Mouse (Mus musculus): ENCODE data around the gene Izumo2.

- TF ChIP-seq CTCF (IDR thresholded peaks at IDR 0.05) (no peak), EP300 (IDR thresholded peaks at IDR 0.05) (no peak)
Measured at GRCm38 (mm10) chr7:44661219-44661618, 47.3 kb upstream of the Izumo2 start.
